Mouse (Mus musculus) E14TG2a.4 (cell line): ENCODE results near the gene Dyrk1a.

ENCODE experiments used
- CTCF ChIP-seq: conservative IDR thresholded peaks from 2 replicates; pipeline ENCODE4 v1.5.1; 2014; ENCODE audit warnings: low read length
- NANOG ChIP-seq: IDR thresholded peaks from 2 replicates; pipeline ENCODE4 v1.6.1; 2014; ENCODE audit warnings: borderline replicate concordance, low read length, mixed read lengths
- POU5F1 ChIP-seq: IDR thresholded peaks from 2 replicates; pipeline ENCODE4 v1.6.1; 2014; ENCODE audit warnings: low read length, borderline replicate concordance

DNA sequence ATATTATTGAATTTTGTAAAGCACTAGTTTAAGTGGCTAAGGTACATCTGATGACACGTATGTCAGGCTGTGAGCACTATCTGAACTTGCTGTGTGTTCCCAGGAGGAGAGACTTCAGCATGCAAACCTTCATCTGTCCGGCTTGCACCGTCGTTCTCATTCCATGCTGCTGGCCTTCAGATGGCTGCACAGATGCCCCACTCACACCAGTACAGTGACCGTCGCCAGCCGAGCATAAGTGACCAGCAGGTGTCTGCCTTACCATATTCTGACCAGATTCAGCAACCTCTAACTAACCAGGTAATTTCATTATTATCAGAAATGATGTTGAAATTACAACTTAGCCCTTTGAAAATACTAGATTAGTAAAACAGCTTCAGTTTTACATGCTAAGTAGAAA lies 89.6 kb downstream of the Dyrk1a start:
- TF ChIP-seq CTCF (no peak), POU5F1 (no peak), NANOG (no peak)
